Mouse (Mus musculus): ENCODE data around the gene Pim2.

DNA sequence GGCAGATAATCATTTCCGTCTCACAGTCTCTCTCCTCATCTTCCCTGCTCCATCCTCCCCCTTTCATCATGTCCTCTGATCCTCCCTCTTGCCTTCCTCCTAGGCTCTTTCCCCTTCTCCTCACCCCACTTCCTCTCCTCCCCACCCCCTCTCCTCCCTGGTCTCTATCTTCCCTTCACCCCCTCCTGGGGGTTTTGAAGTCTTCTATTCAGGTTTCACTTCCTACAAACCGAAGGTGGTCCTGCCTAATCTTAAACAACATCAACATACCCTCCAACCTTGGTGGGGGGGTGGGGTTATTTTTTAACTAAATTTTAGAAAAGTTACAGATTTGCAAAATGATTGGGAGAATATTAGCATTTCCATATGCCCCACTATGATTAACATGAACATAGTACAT is 9.6 kb upstream of the Pim2 start:
- TF ChIP-seq CTCF (IDR thresholded peaks at IDR 0.05; ENCODE audit: extremely low read depth, insufficient read length, insufficient replicate concordance, low read depth, low read length): no peak
- TF ChIP-seq POLR2A (IDR thresholded peaks at IDR 0.05; ENCODE audit: low read depth, low read length): no peak

All from small intestine, adult 2 months (tissue).